Mouse (Mus musculus): ENCODE results near the gene Tpst2. TPM values are rescaled to one million over a fixed set of nuclear protein-coding genes. Genes with fewer than 3 reads are reported as not detected.
A peak's percentile ranks its signal among the peaks of the same experiment; 100 is the strongest.
"Not testable (repeated sequence)": the region's sequence is repeated elsewhere in the genome, so short reads cannot be mapped to it uniquely, and the experiment has no call there.

Gene Tpst2
- polyA plus RNA-seq, 1 experiment from 2014 or later = 31.7 TPM

- Histone ChIP-seq H3K27me3 (no peaks in the 10 kb centered on the region), H3K4me1 (no peaks in the 10 kb centered on the region; the same call in 1 of the 2 replicates), H3K4me2 (replicated peaks) (no peak overlapping the region), H3K4me3 (no peak overlapping the region), H3K36me3 (peaks cover 44% of the 10 kb centered on the region), H3K27ac (no peak overlapping the region), H3K9me3 (replicated peaks) (no peaks in the 10 kb centered on the region), H3K9ac (no peak overlapping the region; the same call in 1 of the 2 replicates)
- WGBS = 58% methylated on average over 11 of the region's 11 CpGs
- no peak for ATAC-seq (ENCODE audit: low FRiP score)
Observed at GRCm38 (mm10) chr5:112313222-112313885, 36.9 kb downstream of the Tpst2 start.

DNA sequence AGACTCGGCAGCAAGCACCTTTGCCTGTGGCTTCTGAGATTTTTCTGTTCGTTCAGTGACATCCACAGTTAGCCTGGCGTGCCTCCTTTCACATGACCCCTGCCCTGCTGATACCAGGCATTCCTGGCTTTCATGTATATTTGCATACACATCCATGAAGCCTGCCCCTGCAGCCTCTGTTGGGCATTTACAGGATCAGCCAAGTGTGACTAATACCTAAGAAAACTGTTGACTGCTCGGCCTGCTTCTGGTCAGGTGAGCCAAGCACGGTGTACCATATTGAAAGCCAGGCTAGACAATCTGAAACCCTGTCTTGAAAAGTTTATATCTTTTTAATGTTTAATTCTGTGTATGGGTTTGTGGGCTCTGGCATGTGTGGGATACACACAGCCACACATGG, 40.0 kb downstream of the Tpst2 start:
- 77% methylated on average over 5 of the region's 5 CpGs for WGBS
- H3K4me3 ChIP-seq = no peak overlapping the region
- no peak for ATAC-seq (ENCODE audit: low FRiP score)

GRCm38 (mm10) chr5:112317328-112317727, 40.8 kb downstream of the Tpst2 start:
- no peak overlapping the region for H3K4me2 ChIP-seq (replicated peaks)
- H3K4me1 ChIP-seq = no peaks in the 10 kb centered on the region; the same call in 1 of the 2 replicates
- no peaks in the 10 kb centered on the region for H3K9me3 ChIP-seq (replicated peaks)
- H3K4me3 ChIP-seq = no peak overlapping the region
- no peak overlapping the region for H3K9ac ChIP-seq
- H3K27ac ChIP-seq = no peak overlapping the region
- peaks cover 13% of the 10 kb centered on the region for H3K36me3 ChIP-seq
- no peak for ATAC-seq (ENCODE audit: low FRiP score)
- 61% methylated on average over 5 of the region's 5 CpGs for WGBS
- no peaks in the 10 kb centered on the region for H3K27me3 ChIP-seq

More for the DNA sequence above, 40.0 kb downstream of the Tpst2 start:
- Histone ChIP-seq H3K27me3 (no peaks in the 10 kb centered on the region), H3K36me3 (peaks cover 19% of the 10 kb centered on the region), H3K4me2 (replicated peaks) (no peak overlapping the region), H3K4me1 (no peaks in the 10 kb centered on the region; the same call in 1 of the 2 replicates), H3K27ac (no peak overlapping the region), H3K9me3 (replicated peaks) (no peaks in the 10 kb centered on the region), H3K9ac (no peak overlapping the region)

- not testable (repeated sequence) for ATAC-seq (ENCODE audit: low FRiP score); H3K9me3 ChIP-seq (replicated peaks); H3K9ac ChIP-seq; H3K27me3 ChIP-seq; H3K4me3 ChIP-seq; H3K4me2 ChIP-seq (replicated peaks); H3K36me3 ChIP-seq; H3K27ac ChIP-seq; H3K4me1 ChIP-seq
- whole genome bisulfite sequencing = 65% methylated on average over 2 of the region's 2 CpGs
Observed at GRCm38 (mm10) chr5:112319343-112319742, 42.9 kb downstream of the Tpst2 start.

GRCm38 (mm10) chr5:112320379-112320778, 43.9 kb downstream of the Tpst2 start:
- no peaks in the 10 kb centered on the region for H3K9me3 ChIP-seq (replicated peaks)
- 66% methylated on average over 5 of the region's 5 CpGs for WGBS

DNA sequence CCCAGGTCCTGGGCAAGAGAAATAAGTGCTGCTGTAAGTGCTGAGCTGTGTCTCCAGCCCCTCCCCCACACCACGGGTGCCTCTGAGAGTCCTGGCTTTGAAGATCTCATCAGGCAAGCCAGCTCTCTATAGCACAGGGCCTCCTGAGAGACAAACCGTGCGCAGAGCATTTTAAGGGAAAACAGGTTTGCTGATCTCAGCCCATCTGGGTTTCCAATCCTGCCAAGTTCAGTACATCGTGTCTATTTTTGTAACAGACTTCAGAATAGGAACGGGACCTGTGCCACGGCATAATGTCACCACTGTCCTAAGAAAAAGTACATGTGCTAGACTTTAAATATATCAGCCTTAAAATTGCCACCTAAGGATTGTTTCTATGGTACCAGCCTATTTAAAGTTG, 44.4 kb downstream of the Tpst2 start:
- Histone ChIP-seq H3K4me1 (0 out of 2 replicates have a peak, but pooled peaks cover 5% of the 10 kb centered on the region), H3K4me2 (replicated peaks) (no peak overlapping the region), H3K36me3 (no peaks in the 10 kb centered on the region), H3K9me3 (replicated peaks) (no peaks in the 10 kb centered on the region), H3K27ac (no peak overlapping the region), H3K4me3 (no peak overlapping the region), H3K9ac (no peak overlapping the region), H3K27me3 (no peaks in the 10 kb centered on the region)
- WGBS = 74% methylated on average over 6 of the region's 6 CpGs
- ATAC-seq (ENCODE audit: low FRiP score) = no peak

More at GRCm38 (mm10) chr5:112320379-112320778, 43.9 kb downstream of the Tpst2 start:
- no peak for ATAC-seq (ENCODE audit: low FRiP score)
- no peak overlapping the region for H3K9ac ChIP-seq
- H3K36me3 ChIP-seq = peaks cover under 1% of the 10 kb centered on the region; the same call in 1 of the 2 replicates
- no peak overlapping the region for H3K27ac ChIP-seq
- no peak overlapping the region for H3K4me3 ChIP-seq
- no peak overlapping the region for H3K4me2 ChIP-seq (replicated peaks)
- no peaks in the 10 kb centered on the region for H3K27me3 ChIP-seq
- 0 out of 2 replicates have a peak, but pooled peaks cover 2% of the 10 kb centered on the region for H3K4me1 ChIP-seq

DNA sequence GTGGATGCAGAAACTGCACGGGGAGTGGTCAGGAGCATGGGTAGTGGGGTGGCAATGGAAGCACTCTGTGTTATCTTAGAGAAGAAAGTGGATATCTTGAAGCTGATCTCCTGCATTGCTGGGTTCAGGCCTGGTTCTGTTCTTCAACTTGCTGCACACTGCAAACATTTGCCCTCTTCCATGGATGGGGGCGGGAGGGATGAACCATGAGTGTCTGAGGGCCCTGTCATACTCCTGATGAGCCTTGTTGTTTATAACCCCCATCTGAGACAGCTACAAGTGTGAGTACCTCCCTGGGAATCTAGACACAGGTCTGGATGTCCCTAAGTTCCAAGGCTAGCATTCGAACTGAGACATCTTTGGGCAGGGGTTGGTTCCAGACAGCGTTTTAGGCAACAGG, 44.9 kb downstream of the Tpst2 start:
- ATAC-seq (ENCODE audit: low FRiP score) = no peak
- no peaks in the 10 kb centered on the region for H3K9me3 ChIP-seq (replicated peaks)
- H3K4me1 ChIP-seq = 0 out of 2 replicates have a peak, but pooled peaks cover 5% of the 10 kb centered on the region
- H3K36me3 ChIP-seq = no peaks in the 10 kb centered on the region
- H3K4me3 ChIP-seq = no peak overlapping the region
- H3K27me3 ChIP-seq = no peaks in the 10 kb centered on the region
- H3K27ac ChIP-seq = no peak overlapping the region
- 82% methylated on average over 4 of the region's 4 CpGs for whole genome bisulfite sequencing
- no peak overlapping the region for H3K4me2 ChIP-seq (replicated peaks)
- no peak overlapping the region for H3K9ac ChIP-seq

GRCm38 (mm10) chr5:112323246-112323645, 46.8 kb downstream of the Tpst2 start:
- no peak for ATAC-seq (ENCODE audit: low FRiP score)

DNA sequence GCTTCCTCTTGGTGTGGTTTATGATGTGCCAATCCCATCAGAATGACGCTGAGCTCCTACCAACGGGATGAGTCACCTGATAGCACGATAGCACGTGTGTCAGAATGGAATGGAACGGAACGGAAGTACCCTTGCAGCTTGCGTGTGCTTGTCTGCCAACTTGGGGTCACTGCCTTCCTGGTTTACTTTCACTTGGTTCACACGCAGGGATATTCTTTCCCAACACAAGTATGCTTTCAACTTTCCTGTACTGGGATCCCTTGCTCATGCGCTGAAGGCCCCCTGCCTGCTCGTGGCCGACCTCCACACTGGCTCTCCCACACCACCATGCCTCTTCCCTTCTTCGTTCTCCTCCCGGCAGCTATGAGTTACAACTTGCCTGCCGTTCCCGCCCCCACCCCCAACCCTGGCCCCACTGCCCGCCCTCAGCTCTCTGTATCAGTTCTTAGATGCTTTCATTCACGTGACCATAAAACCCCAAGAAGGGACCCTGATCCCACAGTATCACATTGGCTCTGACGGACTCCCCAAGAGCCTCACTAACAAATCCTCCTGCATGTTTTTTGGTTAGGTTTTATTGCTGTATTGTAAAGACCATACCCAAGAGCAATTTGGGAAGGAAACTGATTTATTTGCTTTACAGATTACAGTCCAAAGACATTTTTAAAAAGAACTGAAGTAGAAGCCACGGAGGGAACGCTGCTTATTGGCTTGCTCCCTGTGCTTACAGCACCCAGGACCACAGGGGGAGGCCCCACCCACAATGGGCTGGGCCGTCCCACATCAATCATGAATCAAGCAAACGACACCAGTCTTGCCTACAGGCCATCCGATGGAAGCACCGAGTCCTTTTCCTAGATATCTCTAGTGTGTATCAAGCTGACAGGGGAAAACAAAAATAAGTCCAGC, 48.4 kb downstream of the Tpst2 start:
- no peak for ATAC-seq (ENCODE audit: low FRiP score)
- peaks cover 18% of the 10 kb centered on the region for H3K4me1 ChIP-seq
- H3K9ac ChIP-seq = no peak overlapping the region; the same call in 1 of the 2 replicates
- peak overlapping the region; percentile 25 for H3K4me2 ChIP-seq (replicated peaks)
- no peak overlapping the region for H3K4me3 ChIP-seq
- peaks cover 18% of the 10 kb centered on the region for H3K36me3 ChIP-seq
- no peaks in the 10 kb centered on the region for H3K27me3 ChIP-seq
- H3K9me3 ChIP-seq (replicated peaks) = no peaks in the 10 kb centered on the region
- no peak overlapping the region for H3K27ac ChIP-seq
- WGBS = 34% methylated on average over 24 of the region's 24 CpGs

More at GRCm38 (mm10) chr5:112323246-112323645, 46.8 kb downstream of the Tpst2 start:
- Histone ChIP-seq H3K4me1 (peaks cover 18% of the 10 kb centered on the region), H3K4me3 (no peak overlapping the region), H3K36me3 (peaks cover 5% of the 10 kb centered on the region; the same call in 1 of the 2 replicates), H3K9me3 (replicated peaks) (no peaks in the 10 kb centered on the region), H3K27ac (no peak overlapping the region), H3K4me2 (replicated peaks) (no peak overlapping the region), H3K9ac (no peak overlapping the region), H3K27me3 (no peaks in the 10 kb centered on the region)
- WGBS = 87% methylated on average over 6 of the region's 6 CpGs

GRCm38 (mm10) chr5:112325546-112326445, 49.3 kb downstream of the Tpst2 start, which contains the start of gene Tfip11:
Gene Tfip11, plus strand, starts transcription at chr5:112326358.
- peak within 1 kb of the TSS; percentile 78 for H3K27ac ChIP-seq
- peak within 1 kb of the TSS; percentile 94 for H3K4me3 ChIP-seq
- H3K9me3 ChIP-seq (replicated peaks) = no peaks in the 10 kb centered on the region
- peaks cover 18% of the 10 kb centered on the region for H3K4me1 ChIP-seq
- H3K36me3 ChIP-seq = peaks cover 27% of the 10 kb centered on the region
- H3K27me3 ChIP-seq = no peaks in the 10 kb centered on the region
- 8% methylated on average over 48 of the region's 48 CpGs for WGBS
- peak within 1 kb of the TSS; percentile 83 for H3K9ac ChIP-seq
- ATAC-seq (ENCODE audit: low FRiP score) = peak; percentile 88
- peak within 1 kb of the TSS; percentile 82 for H3K4me2 ChIP-seq (replicated peaks)

DNA sequence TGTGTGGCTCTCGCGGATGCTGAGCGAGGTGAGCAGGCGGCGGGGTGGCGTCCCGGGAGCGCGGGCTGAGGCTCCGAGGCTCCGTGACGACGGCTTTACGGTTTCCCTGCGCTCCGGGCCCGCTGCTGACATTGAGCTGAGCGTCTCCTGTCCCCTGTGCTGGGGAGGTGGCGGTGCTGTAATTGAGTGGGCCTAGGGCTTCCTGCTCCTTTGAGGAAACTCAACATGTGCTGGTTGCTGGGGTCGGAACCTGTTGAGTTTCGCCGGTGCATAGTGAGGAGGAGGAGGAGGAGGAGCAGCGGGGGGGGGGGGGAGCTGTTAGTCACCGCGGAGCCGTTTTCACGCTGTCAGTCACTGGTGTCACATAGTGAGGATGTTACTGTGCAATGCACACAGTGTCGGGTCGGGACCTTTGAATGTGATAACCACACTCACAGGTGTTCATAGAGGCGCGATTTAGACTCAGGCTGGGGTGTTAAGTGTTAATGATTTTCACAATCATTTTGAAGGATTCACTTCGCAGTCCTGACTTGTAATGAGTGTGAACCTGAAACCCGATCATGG, 50.0 kb downstream of the Tpst2 start:
- peak overlapping the region; percentile 82 for H3K4me2 ChIP-seq (replicated peaks)
- H3K9ac ChIP-seq = peak overlapping the region; percentile 83
- peak; percentile 75 for ATAC-seq (ENCODE audit: low FRiP score)
- peak overlapping the region; percentile 94 for H3K4me3 ChIP-seq
- no peak overlapping the region; the same call in 1 of the 2 replicates for H3K27ac ChIP-seq
- H3K9me3 ChIP-seq (replicated peaks) = no peaks in the 10 kb centered on the region
- peaks cover 18% of the 10 kb centered on the region for H3K4me1 ChIP-seq
- peaks cover 35% of the 10 kb centered on the region for H3K36me3 ChIP-seq
- WGBS = 3% methylated on average over 32 of the region's 33 CpGs
- no peaks in the 10 kb centered on the region for H3K27me3 ChIP-seq
